ENCODE assay signal across 12 mouse cellular contexts in genomic region chr11:54492559-54492958, GRCm38 (mm10). TPM values are rescaled to one million over a fixed set of nuclear protein-coding genes. Genes with fewer than 3 reads are reported as not detected.
DNase-seq lines count a peak whose midpoint lies in the region; ATAC-seq lines count a peak whose summit lies in the region.
"Had no signal": no experiment of that assay in that cellular context is flagged by ENCODE, and none has a peak within 500 bp of the region (broad histone marks: within the 10 kb centered on the region; RNA-seq: fewer than 3 reads in every experiment).

No protein-coding gene starts in this region.

- H3K9ac ChIP-seq in forebrain, embryonic 13.5 days, result no peak overlapping the region

- DNase-seq in frontal cortex, postnatal 14 days (ENCODE audit: low spot score in 2 of 2), result no peak
- peak; percentile 10 to 23 for DNase-seq in spleen, postnatal 36 days (ENCODE audit: low spot score in 2 of 2)
- DNase-seq in spleen, adult 18-20 months, result no peak
- no peak for DNase-seq in urinary bladder, adult 2 months (ENCODE audit: low spot score)
- DNase-seq in layer of hippocampus, postnatal 25 days (ENCODE audit: extremely low spot score in 1 of 2, low spot score in 1 of 2), result no peak
- DNase-seq: embryo, embryonic 11 days; heart, adult 2 months had no signal

- H3K27me3 ChIP-seq in forebrain, embryonic 13.5 days, result no peaks in the 10 kb centered on the region

- H3K4me2 ChIP-seq in forebrain, embryonic 13.5 days, result no peak overlapping the region

- 94% methylated on average over 4 of the region's 4 CpGs for WGBS in forebrain, embryonic 13.5 days

- H3K9me3 ChIP-seq in forebrain, embryonic 13.5 days (replicated peaks), result no peaks in the 10 kb centered on the region

- no peak overlapping the region for H3K4me3 ChIP-seq in forebrain, embryonic 13.5 days
- H3K4me3 ChIP-seq: heart, adult 2 months had no signal

- peak; percentile 72 for ATAC-seq in frontal cortex, adult (ENCODE audit: low TSS enrichment)
- ATAC-seq in megakaryocyte progenitor cell, adult 5-6 weeks (replicated peaks; ENCODE audit: poor library complexity), result peak; percentile 88
- no peak for ATAC-seq in forebrain, embryonic 13.5 days
- ATAC-seq: forebrain, embryonic 14.5 days; hindbrain, postnatal 0 days had no signal

- H3K4me1 ChIP-seq in forebrain, embryonic 13.5 days, result no peaks in the 10 kb centered on the region

- H3K27ac ChIP-seq in forebrain, embryonic 13.5 days, result no peak overlapping the region
- H3K27ac ChIP-seq: heart, adult 2 months; hindbrain, postnatal 0 days had no signal

- peaks cover 17% of the 10 kb centered on the region for H3K36me3 ChIP-seq in forebrain, embryonic 13.5 days (ENCODE audit: poor library complexity, severe bottlenecking)

RNA-seq across cellular contexts. Expression of gene Rapgef6, which starts 30.1 kb away (rescaled TPM):
- total RNA-seq in megakaryocyte progenitor cell, adult 5-6 weeks (2015), result 53.3 and 61.0 TPM in 2 replicates
- 46.9 and 63.7 TPM in 2 replicates for total RNA-seq in megakaryocyte progenitor cell, adult 5-6 weeks (2017)
- polyA plus RNA-seq in forebrain, embryonic 13.5 days (2015; fragmentation: Nextera tagmentation; extraction: Ambion mirVana), result 36.4 and 40.4 TPM in 2 replicates
- 13.0 and 13.1 TPM in 2 replicates for polyA plus RNA-seq in urinary bladder, adult 2 months (2012; rRNA removed)
- total RNA-seq in layer of hippocampus, postnatal 25 days (2021), result 10 to 100 TPM; 37.9 to 38.7 TPM

RNA-seq across cellular contexts. Expression of gene Fnip1, which starts 54.6 kb away (rescaled TPM):
- total RNA-seq in megakaryocyte progenitor cell, adult 5-6 weeks (2015), result 36.0 and 36.8 TPM in 2 replicates
- 31.4 and 32.4 TPM in 2 replicates for total RNA-seq in megakaryocyte progenitor cell, adult 5-6 weeks (2017)
- 10.9 TPM in 2 replicates for polyA plus RNA-seq in forebrain, embryonic 13.5 days (2015; fragmentation: Nextera tagmentation; extraction: Ambion mirVana)
- polyA plus RNA-seq in urinary bladder, adult 2 months (2012; rRNA removed), result 11.1 and 12.9 TPM in 2 replicates
- 10 to 100 TPM; 31.0 to 31.2 TPM for total RNA-seq in layer of hippocampus, postnatal 25 days (2021)

Comparison
In these comparisons a context has a peak if more than half of its experiments do, and no peak if none do; other contexts are left out.
1. DNase-seq: peak in spleen, postnatal 36 days (2 of 2); none in frontal cortex, postnatal 14 days (0 of 2), spleen, adult 18-20 months (0 of 2), urinary bladder, adult 2 months (single experiment) and layer of hippocampus, postnatal 25 days (0 of 2).